Mouse (Mus musculus): ENCODE results near the gene Dnm1.
A peak's percentile ranks its signal among the peaks of the same experiment; 100 is the strongest.

DNA sequence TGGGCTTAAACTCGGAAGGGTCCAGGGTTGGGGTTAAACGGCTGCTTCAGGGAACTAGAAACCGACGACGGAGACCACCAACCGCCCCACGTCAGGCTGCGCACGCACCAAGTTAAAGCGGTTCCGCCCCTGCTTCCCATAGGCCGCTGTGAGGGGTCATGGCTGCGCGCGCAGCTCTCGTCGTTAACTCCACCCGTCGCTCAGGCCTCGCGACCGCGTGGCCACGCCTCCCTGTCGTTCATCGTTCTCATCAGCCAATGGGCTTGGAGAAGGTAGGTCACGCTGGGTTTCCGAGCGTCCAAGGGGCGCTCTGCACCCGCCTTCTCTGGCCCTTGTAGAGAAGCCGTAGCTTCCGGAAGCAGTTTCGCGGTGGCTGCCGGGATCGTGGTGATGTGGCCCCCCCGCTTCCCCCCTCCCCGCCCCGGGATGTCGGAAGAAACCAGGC lies 65.2 kb downstream of the Dnm1 start, which contains the start of gene Swi5:
- TF ChIP-seq CTCF (IDR thresholded peaks at IDR 0.05; ENCODE audit: borderline replicate concordance, insufficient read depth, low read depth, low read length) (no peak), POLR2A (IDR thresholded peaks at IDR 0.05; ENCODE audit: borderline replicate concordance, insufficient read depth, low read length) (peak; percentile 74)

All from cerebellum, adult 2 months (tissue).